Mouse (Mus musculus) granulocyte monocyte progenitor cell, adult 5-6 weeks (primary cell): ENCODE data around the gene Ticam1. TPM values are rescaled to one million over a fixed set of nuclear protein-coding genes. Genes with fewer than 3 reads are reported as not detected.
A peak's percentile ranks its signal among the peaks of the same experiment; 100 is the strongest.

Source experiments
- ATAC-seq: replicated peaks from 2 replicates; pipeline ENCODE4 v1.8.0; 2016; ENCODE audit warnings: mild to moderate bottlenecking, moderate TSS enrichment, inconsistent platforms; ENCODE audit not compliant: poor library complexity, severe bottlenecking
- total RNA-seq, 2 experiments: library from RNA; stranded (forward) in 1 of 2; stranded (reverse) in 1 of 2; fragments of 200-712, 200-1000 nt in 1 of 2; fragments of >200 nt in 1 of 2; fragmentation: Nextera tagmentation in 1 of 2; gene quantifications; 2 replicates each; pipeline ENCODE4 v1.2.3; 2014 to 2017

Gene Ticam1
- total RNA-seq, 2 experiments from 2014 or later: 6.1 to 14.5 TPM

GRCm38 (mm10) chr17:56291171-56291511, 14.6 kb upstream of the Ticam1 start:
- peak; percentile 79 for ATAC-seq

DNA sequence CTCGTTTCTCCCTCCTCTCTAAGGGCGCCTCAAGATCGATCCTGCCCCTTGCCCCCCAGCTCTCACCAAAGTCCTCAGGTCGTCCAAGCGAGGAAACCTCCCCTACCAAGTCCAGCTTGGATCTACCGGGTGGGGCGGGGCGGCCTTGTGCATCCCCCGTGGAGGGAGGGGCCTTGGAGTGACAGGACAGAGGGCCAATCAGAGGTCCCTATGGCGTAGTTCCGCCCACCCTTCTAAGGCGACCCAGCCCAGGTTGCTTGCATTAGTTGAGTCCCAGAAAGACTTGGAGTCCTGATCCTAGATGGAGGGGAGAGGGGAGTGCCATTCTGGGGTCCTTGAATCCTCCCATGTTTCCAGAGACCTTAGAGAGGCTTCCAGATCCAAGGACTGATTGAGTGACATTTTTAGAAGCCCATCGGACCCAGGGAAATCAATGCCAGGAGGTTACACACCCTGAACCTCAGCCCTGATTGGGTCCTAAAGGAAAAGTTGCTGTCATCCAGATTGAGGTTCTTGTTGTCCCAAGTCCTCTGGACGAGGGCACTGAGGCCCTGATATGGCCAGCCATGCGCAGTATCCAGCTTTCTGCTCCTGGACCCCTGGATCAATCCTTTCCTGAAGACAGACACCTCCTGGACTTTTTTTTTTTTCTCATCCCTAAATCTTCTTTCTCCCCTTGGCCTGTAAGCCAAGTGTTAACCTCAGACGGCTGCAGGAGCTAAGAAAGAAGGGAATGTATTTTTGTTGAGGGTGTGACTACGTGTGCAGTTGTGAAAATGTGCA, 14.0 kb upstream of the Ticam1 start:
- ATAC-seq: peak; percentile 67

DNA sequence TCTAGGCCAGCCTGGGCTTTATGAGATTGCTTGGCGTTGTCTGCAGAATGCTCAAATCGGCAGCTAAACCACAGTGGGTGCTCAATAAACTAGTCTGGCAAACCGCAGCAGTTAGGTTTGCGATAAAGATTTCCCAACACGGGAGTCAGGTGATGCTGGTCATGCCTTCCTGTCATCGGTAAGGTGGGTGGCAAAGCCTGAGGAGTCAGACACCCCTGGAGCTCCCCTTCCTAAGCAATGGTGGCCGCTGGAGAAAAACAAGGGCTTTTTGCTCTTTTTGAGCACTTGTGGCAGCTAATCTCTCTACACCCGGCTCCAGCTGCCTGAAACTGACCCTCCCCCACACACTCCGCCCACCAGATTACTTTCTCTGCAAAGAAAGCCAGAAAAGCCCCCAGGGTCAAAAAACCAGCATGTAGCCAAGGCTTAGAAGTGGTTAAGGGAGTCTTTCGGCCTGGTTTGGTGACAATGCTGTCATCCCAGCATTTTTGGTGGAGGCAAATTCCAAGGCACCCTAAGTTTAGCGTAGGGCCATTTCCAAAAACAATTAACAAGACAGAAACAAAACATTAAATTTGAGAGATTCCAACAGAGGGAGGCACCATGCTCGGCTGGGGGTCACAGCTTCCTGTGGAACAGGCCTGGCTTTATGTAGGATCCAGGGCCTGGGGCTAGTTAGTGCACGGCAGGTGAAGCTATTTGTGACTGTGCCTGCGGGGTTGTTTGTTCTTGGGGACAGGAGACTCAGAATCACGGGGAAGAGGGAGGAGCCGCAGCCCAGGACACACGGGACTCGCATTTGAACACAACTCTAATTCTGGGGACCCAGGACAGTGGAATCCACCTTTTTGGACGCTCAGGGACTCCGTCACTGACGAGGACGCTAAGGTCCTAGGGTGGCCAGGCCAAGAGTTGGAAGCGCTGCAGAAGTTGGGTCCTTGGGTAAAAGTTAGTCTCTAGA, 13.1 kb upstream of the Ticam1 start:
- ATAC-seq: peak; percentile 37

DNA sequence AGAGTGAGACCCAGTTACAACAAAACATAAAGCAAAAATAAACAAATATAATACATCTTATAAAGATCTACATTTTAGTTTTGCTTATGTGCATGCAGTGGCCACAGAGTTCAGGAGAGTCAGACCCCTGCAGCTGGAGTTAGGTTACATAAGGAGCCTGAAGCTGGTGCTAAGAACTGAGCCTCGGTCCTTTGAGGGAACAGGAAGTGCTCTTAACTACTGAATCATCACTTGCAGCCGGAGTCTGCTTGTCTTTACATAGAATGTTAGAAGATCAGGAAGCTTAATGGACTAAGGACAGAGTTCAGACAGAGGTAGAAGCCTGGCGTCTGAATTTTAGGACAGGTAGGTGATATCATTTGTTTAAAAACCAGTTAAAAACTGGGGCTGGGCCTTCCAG, 12.3 kb upstream of the Ticam1 start:
- no peak for ATAC-seq

- no peak for ATAC-seq
Observed at GRCm38 (mm10) chr17:56287830-56288229, 11.2 kb upstream of the Ticam1 start.

DNA sequence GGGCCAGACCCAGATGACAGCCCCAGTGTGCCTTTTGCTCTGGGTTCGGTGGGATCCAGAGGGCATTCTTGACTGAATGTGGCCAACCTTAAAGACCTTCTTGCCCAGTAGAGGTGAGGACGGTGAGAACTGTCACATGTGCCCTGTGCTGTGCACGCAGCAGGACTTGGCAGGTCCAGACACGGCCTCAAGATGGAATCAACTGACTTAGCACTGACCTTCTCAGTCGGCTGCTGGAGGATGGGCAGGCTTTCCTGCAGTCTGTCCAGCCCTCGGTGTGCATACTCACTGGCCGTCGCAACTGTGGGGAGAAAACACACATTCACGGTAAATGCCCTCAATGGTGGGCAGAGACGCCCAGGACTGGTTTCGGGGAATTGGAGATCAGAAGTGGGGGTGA, 9.4 kb upstream of the Ticam1 start:
- no peak for ATAC-seq

DNA sequence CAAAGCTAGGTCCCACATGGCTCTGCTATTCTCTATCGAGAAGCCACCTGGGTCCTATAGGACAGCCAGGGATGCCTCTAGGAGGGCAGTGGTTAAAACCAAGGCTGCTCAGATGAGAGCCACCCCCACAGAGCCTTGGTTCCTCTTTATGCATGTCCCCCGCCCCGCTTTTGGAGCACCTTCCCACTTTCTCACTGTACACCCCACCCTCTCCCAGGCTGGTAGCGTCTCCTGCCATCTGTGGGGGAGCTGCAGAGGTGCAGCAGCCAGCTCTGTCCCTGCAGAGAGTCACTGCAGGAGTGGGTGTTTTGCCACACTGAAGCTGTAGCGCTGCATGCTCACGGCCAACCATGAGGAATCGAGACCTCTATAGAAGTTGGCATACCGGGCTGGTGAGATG, 6.7 kb upstream of the Ticam1 start:
- peak; percentile 55 for ATAC-seq

DNA sequence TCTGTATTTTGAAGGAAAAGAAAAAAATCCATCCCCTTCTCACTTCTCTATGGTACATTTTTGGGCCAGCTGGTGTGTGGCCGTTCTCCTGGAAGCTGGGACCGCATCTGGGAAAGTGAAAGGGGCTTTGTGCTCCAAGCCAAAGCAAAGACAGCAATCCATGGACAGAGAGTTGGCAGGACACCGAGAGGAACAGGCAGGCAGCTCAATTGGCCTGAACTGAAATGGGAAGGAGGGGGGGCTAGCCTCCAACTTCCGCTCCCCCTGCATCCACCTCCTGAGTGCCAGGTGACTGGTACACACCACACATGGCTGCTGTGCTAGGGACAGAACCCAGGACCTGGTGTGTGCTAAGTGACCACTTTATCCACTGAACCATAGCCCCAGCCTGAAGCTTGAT, 6.2 kb upstream of the Ticam1 start:
- no peak for ATAC-seq

DNA sequence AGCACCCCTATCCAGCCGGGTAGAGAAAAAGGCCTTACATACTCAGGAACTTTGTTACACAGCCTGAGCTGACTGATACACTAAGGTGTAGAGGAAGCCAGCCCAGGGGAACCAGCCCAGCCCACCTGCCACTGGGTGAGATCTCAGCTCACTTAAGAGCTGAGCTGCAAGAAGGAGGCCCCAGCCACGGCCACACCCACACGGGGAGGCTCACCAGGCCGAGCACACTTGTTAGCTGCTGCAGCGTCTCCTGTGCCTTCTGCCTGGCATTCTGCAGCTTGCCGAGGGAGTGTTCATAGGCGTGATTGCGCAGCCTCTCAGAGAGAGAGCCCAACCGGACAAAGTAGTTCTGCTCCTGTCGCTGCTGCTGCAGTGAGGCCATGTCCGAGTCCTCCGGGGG, 4.6 kb upstream of the Ticam1 start:
- peak; percentile 25; the same call in 1 of the 2 replicates for ATAC-seq

DNA sequence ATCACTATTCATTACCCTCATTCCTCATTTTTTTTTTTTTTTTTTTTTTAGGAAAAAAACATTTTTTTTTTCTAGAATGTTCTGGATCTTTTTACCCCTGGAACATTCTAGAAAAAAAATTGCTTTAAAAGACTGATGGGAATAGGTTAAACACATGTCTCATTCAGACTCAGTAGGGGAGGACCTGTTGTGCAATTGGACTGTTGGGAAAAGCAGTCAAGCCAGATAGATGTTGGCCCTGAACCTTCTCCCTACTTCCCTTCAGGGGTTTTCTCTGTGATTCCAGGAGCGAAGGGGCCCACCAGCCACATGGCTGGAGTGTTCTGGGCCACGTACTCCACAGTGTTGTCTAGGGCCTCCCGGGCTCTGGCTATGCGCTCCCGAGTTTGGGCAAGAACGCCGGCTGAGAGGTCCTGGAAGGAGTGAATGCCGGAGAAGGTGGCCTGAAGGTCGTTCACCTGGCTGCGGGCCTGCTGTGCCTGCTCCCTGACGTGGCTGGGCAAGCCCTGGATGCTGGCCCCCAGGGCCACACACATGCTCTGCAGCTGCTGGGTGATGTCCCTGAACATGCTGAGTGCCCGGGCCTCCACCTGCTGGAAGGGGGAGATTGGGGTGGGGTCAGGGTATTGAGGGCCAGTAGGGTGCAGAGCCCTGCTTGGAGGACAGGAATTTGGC, 3.0 kb upstream of the Ticam1 start:
- no peak for ATAC-seq

DNA sequence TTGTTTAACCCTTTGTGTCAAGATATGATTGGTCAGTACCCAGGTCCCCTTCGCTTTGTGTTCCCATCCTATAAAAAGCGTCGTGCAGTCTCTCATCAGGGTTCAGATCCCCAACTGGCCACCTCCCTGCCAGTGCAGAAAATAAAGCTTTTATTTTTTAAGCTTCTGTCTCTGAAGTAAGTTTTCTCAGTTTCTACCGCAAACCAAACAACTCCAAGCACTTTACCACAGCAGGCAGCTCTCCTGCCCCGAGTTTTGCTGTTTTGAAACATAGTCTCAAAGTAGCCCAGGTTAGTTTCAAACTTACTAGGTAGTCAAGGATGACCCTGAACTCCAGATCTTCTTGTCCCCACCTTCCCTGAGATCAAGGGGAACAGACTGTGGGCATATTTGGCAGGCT, 1.8 kb upstream of the Ticam1 start:
- no peak for ATAC-seq

DNA sequence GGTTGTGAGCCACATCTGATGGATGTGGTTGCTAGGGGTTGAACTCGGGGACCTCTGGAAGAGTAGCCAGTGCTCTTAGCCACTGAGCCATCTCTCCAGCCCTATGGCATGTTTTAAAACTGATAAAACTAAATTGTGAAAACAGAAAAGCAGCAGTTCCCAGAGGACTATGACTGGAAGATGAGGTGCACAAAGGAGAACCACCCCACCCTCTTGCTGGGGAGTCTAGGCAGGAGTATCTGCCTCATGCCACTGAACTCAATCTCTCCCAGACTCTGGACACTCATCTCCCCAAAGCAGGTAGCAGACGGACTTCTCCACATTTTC, 944 bp upstream of the Ticam1 start:
- no peak for ATAC-seq

DNA sequence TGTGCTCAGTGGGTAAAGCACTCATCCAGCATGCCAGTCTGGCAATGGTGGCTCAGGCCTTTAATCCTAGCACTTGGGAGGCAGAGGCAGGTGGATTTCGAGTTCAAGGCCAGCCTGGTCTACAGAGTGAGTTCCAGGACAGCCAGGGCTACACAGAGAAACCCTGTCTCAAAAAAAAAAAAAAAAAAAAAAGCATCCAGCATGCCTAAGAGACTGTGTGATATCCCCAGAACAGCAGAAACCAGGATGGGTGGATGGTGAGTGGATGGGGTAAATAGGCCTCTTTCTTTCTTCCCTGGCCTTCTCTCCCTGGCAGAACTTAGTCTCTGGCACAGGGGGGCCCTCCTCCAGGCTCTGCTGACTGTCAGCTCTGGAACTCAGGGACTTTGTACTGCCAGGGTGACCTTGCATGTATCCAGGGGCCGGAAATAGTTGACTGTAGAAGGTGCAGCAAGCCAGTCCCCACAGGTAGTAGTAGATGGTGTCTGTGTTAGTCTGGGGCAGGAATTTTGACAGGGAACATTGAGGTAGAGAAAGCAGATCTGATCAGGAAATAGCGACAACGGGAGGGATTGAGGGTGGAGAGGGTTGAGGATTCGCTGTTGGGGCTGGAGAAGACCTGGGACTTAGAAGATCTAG, 625 bp downstream of the Ticam1 start:
- ATAC-seq: no peak

GRCm38 (mm10) chr17:56273986-56274385, 2.6 kb downstream of the Ticam1 start:
- no peak for ATAC-seq

- no peak for ATAC-seq
Observed at GRCm38 (mm10) chr17:56273482-56273881, 3.1 kb downstream of the Ticam1 start.

- ATAC-seq: no peak
Observed at GRCm38 (mm10) chr17:56272644-56273043, 3.9 kb downstream of the Ticam1 start.

DNA sequence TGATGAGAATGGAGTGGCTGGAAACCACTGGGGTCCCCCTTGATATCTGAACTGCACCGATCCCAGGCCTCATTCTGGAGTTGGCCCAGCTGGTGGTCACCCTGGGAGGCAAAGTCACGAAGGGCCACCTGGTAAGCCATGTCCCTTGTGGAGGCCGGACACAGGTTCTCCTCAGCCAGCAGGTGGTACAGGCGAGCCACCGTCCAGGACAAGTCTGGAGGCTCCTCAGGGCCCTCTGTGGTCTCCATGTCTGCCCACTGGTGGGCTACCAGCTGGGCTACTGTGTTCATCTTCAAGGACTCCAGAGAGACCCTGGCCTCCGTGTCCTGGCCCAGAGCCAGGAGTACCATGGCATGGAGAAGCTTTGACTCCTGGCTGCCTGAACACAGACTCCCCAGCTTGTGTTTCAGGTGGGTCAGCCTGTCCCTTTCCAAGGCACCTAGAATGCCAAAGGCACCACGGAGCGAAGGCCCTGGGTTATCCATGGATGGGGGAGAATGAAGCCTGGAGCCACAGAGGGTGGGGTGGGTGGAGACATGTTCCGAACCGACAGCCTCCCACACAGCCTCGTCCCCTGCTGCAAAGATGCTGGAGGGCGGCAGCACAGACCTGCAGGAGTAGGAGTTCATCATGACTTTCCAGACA, 4.9 kb downstream of the Ticam1 start:
- ATAC-seq: no peak

DNA sequence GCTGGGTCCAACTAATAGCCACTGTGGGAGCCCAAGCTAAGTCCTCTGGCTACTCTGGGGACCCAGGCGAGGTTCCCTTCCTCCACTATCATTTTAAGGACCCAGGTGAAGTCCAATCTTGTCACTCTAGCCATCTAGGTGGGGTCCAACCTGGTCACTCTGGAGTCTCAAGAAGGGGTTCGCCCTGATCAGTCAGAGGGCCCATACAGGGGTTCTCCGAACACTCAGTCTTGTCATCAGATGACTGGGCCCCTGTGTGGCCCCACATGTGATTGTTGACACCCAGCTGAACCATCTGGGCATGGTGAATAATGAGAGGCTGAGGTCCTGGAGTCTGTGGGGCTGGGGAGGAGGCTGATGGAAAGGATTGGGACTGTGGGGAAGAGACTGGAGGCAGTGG, 6.8 kb downstream of the Ticam1 start:
- no peak for ATAC-seq

- ATAC-seq: peak; percentile 70
Observed at GRCm38 (mm10) chr17:56269153-56269630, 7.4 kb downstream of the Ticam1 start.

DNA sequence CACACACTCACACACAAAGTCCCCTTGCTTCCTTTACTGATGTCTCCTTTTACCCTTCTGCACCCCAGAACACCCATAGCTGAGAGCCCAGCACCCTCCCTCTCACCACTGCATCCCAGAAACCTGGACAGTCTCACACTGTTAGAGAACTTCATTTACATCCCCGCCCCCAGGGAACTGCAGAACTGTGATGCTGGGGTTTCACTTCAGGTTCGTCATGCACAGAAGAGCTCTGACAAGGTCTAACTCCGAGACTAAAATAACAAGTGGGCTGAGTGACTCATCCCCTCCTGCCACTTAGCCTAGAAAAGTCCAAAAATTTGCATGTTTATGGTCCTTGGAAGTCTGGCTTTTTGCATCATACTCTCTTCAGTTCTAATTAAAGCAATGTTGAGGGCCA, 10.3 kb downstream of the Ticam1 start:
- ATAC-seq: peak; percentile 55
